Mouse (Mus musculus) embryo, embryonic 11.5 days (tissue): ENCODE measurements around the gene Mettl14.

Experiments
- DNase-seq: peaks from one replicate; pipeline ENCODE4 v3.0.0-alpha.2; 2012; ENCODE audit warnings: low read depth, low spot score

Mettl14 gene

DNA sequence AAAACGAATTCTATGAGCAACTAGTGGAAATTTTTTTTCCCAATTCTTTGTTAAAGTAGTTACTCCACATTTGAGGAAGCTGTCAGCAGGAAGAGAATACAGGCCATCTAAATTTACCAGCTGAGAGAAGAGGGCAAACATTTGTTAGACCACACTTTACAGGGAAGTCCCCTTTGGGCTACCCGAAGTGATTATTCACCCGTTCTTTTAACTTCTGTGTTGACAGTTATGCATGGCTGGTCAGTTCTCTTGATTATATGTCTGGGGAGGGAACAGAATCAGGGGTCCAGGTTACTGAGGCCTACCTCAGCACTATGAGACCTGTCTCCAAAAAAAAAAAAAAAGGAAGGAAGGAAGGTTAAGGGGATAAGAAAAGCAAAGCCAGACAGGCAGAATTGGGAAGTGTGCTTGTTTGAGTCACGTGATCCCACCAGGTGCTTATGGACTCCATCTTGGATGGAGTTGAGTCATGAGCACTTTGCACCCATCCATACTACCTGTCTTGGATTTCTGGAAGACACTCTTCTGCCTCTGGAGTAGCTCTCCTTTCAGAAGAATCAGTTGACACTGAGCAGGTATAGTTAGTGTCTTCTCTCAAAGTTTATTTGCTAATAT is 29.4 kb downstream of the Mettl14 start:
- no peak for DNase-seq

DNA sequence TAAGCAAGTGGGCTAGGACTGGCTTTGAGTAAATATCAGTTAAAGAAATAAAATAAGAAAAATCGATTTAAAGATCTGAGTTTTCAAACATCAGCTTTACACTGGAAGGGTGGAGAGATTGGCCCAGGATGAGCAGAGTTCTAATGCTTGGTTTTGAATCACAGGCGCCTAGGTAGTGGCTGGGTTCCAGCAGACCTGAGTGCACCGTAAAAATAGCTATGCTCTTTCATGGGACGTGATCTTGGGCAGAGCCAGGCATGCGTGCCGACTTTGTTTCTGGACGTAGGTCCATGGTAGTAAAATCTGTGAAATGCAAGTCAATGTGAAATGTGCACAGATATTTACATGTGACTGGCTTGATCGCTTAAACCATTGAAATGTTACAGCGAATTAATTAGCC is 31.5 kb downstream of the Mettl14 start:
- DNase-seq = no peak

DNA sequence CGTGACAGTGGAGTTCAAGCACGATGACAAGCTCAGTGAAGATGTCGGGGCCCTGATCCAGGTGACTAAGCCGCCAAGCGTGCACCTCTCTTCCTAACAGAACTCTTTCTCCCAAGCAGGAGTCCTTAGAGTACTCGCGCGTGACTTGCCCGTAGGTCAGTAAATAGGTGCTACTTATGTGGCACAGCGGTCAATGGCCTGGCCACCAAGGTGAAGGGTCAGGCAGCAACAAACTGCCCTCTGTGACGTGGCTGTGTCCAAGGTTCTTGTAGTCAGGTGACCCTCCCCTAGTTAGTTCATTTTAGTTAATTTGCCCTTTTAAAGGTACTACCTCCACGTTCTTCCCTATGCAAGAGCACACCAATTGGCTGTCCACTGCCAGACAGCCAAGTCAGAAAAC is 32.2 kb downstream of the Mettl14 start:
- DNase-seq = no peak

DNA sequence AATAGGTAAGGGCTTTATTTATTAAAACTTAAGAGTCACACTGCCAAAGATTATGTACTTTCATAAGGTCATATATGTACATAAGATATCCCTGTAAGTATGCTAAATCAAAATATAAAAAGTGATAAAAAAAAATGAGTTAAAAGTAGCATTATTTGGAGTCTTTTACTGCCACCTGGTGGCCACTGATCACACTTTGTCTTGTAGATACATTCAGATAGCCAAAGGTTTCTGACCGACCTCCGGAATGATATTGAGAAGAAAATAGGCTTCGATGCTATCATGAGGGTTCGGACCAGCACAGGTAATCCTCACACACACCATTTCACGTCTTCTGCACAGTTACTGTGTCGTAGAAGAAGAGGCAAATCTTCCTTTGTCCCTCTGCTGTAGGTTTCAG is 32.7 kb downstream of the Mettl14 start:
- DNase-seq = peak; percentile 59

DNA sequence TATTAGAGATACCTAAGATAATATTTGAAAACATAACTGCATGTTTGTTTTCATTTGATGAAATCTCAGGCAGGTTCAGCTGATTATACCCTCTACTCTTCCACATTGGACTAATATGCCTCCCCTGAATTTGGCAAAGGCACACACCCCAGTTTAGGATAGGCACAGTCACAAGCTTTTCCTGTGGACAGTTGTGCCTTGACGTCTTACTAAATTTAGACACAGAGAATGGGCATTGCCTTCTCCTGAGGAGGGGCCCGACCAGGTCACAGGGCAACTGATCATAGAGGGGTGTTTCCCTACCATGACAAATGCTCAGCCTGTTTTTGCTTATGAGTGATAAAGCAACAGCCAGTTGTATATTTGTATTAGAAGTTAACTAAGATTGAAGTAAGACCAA is 34.4 kb downstream of the Mettl14 start:
- no peak for DNase-seq

DNA sequence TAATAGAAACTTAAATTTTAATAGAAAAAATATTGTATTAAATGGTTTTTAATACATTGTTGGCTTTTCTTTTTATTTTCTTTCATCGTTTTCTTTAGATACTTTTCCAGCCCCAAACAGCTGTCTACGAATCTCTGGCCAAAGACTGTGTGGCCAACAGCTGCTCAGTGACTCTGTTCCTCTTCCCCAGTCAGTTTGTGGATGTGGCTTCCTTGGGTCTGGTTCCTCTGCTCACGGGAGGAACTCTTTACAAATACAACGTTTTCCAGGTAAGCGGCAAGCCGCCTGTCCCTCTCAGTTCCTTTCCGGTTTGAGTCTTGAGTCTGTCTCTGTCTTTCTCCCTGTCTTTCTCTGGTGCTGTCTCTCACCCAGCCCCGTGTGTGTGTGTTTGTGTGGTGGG is 35.3 kb downstream of the Mettl14 start:
- DNase-seq = no peak

DNA sequence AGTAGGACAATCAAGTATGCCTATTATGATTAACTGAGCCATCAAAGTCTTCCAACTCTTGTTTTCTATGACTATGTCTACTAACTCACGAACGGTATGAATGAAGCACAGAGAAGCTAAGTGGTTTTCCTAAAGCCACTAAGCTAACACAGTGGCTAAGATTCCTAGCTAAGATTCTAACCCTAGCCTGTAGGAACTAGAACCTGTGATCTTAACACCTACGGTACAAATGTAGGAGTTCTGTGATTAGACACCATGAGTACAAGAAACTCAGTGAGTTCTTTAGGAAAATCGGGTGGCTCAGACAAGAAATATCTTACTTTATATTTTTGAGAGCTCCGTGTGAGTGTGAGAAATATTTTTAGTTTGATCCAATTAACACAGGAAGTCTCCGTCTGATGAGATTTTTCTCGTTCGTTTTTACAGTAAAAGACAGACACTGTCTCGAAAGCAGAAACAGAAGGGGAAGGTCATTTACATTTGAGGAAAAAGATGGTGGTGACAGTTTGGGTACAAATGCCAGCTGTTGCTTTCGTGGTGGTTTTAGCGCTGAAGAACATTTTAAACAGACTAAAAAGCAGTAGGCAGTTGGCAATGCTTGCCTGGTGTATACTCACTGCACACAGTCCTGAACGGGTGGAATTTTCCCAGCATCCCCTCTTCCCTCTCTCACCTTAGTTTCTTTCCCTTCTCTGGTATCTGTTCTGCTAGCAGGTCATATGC is 37.7 kb downstream of the Mettl14 start:
- DNase-seq = no peak

DNA sequence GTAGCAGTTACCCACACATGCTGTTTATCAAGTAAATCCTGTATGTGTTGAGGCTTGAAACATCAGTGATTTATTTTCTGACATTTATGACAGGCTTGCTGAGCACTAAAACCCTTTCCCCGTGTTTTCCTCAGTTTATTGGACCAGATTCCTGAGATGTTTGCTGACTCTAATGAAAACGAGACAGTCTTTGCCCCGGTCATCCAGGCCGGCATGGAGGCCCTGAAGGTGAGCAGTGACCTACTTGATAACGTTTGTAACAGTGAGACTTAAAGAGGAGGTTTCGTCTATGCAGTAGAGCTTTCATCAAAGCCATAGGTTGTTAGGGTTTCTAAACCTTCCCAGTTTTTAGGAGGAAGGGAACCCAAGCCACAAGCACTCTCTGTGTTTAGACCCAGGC is 42.2 kb downstream of the Mettl14 start:
- no peak for DNase-seq

DNA sequence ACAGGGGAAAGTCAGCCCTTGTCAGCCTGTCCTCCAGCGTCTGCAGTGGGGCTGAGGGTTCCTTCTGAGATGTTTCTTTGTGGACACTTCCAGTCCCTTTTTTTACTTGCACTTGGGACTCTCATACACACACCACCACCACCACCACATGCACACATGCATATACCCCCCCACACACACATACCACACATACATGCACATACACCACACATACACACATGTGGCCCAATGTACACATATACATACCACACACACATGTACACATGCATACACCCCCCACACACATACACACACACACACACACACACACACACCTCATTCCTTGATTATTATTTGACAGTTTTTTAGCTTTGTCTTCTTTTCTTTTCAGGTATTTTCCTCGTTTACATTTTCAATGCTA is 44.9 kb downstream of the Mettl14 start:
- DNase-seq = no peak

DNA sequence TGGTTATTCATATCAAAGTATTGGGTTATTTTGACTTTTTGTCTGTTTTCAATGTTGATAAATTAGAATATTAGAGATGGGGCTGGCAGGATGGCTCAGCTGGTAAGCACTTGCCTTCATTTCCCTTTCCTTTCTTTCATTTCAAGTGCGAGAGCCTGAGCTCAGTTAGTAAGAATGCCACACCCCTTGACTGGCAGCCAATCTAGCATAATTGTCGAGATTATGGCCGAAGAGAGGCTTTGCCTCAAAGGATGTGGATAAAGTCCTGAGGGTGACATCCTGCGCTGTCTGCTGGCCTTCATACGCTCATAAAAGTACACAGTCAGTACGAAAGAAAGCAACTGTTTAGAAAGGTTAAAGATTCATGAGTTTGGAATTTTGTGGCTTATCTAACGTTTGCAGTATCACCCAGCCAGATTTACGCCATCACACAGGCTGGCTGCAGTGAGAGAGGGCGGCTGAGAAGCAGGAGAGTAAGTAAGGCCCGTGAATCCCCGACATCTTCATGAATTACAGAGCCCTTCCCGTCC is 47.2 kb downstream of the Mettl14 start:
- DNase-seq = no peak

DNA sequence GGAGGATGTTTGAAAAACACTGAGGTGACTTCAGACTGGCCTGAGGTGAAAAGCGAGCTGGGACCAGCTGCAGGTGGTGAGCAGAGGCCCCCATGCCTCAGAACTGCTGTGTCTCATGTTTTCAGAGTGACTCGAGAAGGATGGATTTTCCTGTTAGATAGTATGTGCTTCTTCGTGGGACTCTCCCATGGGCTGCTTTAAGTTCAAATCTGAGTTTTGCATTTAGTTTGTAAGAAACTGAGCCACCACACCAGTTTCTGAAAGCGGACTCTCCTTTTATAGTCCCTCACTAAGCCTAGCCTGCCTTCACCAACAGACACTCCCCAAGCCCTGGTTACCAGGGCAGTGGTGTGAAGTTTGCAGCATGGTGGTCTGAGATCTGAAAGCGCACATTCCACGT is 48.1 kb downstream of the Mettl14 start:
- no peak for DNase-seq

DNA sequence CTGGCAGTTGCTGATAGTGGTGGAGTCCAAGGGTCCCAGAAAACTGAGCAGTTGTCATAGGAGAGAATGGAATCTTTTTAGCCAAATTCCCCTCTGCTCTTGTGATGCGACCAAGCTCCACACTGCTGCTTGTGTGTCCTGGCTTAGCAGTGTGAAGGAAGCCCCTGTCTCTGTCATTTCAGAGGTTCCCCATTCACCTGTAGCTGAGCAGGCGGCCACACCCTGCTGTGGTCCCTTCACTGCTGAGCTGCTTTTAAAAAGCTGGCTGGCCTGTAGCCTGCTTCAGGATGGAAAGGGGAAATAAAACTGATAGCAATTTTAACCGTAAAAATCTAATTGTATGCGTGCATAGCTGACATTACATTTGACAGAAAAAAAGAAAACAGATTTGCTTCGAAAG is 49.0 kb downstream of the Mettl14 start:
- no peak for DNase-seq

DNA sequence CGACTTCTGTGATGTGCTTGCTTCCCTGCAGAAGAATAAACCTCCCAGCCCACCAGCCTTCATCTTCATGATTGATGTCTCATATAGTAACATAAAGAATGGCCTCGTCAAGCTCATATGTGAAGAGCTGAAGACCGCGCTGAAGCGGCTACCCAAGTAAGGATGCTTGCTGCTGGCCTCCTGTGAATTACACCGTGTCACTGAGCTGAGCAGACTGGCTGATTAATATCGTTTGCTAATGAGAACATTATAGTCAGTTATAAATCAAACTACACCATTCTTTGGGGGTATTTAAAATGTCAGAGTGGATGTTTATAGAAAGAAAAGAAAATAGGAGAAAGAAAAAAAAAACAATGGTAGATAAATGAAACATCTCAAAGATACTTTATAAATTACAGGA is 49.5 kb downstream of the Mettl14 start:
- no peak for DNase-seq

DNA sequence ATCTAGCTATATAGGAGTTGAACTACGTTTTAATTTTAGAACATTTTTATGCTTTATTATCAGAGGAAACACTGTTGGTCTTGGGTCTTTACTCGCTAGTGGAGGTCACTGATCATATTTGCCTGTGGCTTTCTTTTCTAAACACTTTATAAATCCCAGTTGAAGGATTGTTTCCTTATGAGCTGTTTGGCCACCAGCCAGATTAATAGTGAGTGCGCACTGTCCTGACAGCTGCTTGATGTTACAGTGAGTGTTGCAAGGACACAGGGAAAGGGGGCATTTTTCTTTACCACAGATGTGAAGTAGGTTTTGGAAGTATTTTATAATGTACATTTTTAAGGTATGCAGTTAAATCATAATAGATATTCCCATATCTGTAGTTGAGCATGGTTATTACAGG is 50.4 kb downstream of the Mettl14 start:
- no peak for DNase-seq

DNA sequence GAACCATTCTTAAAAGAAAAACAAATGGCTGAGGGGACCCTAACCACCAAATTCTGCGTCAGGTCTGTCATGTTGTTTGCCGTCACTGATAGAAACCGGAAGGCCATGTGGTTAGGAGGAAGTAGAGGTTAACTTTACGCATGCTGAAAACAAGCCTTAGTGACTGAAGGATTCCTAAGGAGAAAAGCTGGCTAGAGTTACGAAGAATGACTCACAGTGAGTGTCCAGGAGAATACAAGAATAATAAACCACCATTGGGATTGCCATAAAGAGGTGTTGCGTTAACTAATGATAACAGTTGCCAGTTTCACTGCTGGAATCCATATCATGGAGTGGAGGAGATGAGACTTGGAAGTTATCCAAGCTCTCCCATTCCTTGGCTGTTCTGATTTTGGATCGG is 51.0 kb downstream of the Mettl14 start:
- DNase-seq = no peak

DNA sequence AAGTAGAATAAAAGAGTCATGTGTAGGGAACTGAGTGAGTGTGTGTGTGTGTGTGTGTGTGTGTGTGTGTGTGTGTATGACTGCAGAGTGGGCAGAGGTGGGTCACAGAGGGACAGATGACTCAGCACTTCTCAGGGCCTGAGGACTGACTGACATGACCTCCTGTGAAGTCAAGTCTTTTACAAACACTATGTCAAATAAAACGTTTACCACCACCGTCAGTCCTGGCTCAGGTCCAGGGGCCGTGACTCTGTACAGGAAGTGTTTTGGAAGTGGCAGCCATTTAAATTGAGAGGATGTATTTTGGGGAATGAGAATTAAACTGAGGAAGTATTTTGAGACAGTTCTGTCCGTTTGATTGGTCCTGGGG is 52.9 kb downstream of the Mettl14 start:
- no peak for DNase-seq

DNA sequence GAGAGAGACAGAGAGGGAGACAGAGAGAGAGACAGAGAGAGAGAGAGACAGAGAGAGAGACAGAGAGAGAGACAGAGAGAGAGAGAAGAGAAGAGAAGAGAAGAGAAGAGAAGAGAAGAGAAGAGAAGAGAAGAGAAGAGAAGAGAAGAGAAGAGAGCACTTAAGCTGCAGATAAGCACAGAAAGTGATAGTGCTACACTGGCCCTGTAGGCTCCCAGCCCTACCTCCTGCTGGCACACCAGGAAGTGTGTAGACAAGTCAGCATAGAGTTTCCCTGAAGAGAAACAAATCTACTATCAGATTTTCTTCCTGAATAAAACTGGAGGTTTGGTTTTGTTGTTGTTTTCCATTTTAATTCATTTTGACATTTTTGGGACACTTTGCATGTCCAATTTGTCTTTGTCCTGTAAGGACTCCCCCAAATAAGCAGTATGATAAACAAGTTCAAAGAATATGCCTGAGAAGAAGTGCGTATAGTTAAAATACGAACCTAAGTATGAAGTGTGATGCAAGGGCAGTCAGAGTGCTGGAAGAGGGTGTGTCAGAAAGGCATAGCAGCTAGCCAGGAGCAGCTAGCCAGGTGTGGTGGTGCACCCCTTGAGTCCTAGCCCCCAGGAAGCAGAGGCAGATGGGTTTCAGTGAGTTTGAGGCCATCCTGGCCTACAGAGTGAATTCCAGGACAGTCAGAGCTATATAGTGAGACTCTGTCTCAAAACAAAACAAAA is 53.4 kb downstream of the Mettl14 start:
- no peak for DNase-seq

DNA sequence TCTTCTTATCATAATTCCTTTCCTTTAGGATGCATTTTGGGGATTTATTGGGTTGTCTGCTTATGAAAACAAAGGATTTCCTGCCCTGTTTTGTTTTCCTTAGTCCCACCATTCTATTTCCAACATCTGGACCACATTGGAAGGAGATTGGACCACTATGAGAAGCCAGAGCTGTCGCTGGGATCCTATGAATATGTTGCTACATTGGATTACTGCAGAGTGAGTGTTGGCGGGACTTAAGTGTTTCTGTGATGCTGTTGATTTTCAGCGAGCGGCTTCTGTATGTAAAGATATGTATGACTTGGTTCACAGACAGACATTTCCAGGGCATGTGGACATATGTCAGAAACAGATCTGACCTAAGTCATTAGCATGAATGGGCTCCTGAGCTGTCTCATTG is 55.7 kb downstream of the Mettl14 start:
- DNase-seq = no peak

DNA sequence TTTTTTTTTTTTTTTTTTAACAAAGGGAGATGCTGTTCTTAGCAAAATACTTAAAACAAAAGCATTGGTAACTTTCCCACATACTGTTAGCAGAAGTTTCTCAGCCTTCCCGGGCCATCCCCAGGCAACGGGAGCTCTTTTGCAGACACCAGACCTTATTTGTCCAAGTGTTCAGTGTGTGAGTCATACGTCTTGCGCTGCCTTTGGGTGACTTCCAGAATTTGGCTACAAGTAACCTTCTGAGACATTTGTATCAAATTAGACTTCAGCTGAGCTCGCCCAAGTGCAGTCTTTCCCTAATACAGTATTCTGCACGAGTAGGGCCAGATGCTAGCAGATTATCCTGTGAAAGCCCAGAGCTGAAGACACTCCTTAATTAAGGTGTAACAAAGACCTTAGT is 56.7 kb downstream of the Mettl14 start:
- DNase-seq = no peak

DNA sequence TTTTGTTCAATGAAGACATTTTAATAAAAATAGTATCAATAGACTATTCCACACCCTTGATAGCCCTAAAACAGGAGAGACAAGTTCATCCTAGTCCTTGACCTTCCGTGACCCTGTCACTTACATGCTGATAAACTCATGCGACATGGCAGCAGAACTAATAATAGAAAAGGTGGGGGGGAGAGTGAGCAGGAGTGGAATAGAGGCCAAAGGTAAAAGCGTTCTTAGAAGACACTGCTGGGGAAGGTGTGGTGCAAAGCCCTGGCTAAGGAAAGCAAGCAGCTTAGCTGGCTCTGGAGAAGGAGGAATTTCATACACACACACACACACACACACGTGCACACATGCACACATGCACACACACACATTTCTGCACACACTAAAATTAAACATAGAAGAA is 61.6 kb downstream of the Mettl14 start:
- no peak for DNase-seq

DNA sequence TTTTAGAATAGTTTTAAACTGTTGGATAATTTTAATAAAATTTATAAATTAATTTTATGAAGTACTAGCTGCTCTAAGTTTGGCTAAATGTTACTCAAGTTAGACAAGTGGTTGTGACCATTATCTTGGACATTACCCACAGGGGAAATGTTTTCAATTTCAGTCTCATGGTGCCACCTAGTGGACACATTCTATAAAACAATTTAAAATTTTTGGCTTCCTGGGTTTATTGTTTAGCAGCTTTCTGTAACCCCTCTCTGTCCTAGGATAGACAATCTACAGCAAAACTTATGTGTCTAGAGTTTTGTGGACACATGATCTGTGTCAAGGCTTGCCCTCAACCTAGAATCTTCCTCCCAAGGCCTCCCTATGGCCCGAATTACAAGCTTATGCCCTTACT is 63.8 kb downstream of the Mettl14 start:
- peak; percentile 36 for DNase-seq

DNA sequence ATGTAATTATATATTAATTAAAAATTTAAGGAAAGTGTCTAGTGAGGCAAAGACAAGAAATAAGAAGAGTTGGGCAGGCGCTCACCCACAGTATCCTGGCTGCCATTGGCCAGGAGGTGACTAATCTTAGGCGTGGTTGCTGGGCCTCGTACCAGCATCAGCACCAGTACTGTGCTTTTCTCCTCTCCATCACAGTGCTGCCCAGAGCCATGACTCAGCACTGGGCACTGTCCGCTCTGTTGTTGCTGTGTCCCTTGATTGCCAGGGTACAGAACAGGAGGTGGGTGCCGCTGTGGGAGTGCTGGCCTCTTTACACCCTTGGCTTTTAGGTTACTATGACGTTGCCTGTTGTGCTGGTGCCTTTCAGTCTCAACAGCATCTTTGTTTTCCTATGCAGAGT is 64.3 kb downstream of the Mettl14 start:
- no peak for DNase-seq

DNA sequence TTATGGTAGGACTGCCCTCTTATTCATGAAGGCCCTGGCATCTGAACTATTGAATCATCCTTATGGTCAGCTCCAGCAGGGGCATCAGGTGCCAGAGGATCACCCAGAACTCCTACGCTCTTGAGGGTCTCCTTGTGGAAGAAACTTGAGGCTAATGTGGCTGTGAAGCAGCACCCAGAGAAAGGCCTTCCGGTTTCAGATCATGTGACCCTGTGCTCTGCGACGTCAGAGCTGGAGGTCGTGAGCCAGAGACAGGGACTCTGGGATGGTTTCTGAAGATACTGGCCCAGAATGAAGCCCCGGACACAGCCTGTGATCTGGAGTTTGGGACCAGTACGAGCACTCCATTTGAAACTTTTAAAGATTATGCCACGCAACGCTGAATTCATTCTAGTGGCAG is 65.6 kb downstream of the Mettl14 start:
- DNase-seq = no peak
